Mouse (Mus musculus): ENCODE data around the gene Sel1l3. TPM values are rescaled to one million over a fixed set of nuclear protein-coding genes. Genes with fewer than 3 reads are reported as not detected.
A peak's percentile ranks its signal among the peaks of the same experiment; 100 is the strongest.

Gene Sel1l3
- total and polyA plus RNA-seq, 3 experiments: 0.28 to 0.76 (median 0.34) TPM

GRCm38 (mm10) chr5:53061532-53062130 is 152.1 kb downstream of the Sel1l3 start:
- peaks cover 11 to 41% of the 10 kb centered on the region in 2 experiments for H3K4me1 ChIP-seq (ENCODE audit: control insufficient read depth in 1 of 2, insufficient read depth in 2 of 2)
- H3K4me3 ChIP-seq (replicated peaks in 1 of 3; ENCODE audit: low read depth in 2 of 3, low read length in 2 of 3, poor library complexity in 1 of 3): peak overlapping the region in 1 of 3 experiments; percentile 17
- no peak overlapping the region for H3K27ac ChIP-seq (ENCODE audit: insufficient read depth, low read depth)
- H3K79me2 ChIP-seq (replicated peaks; ENCODE audit: control insufficient read depth, extremely low read depth, insufficient read depth, poor library complexity, severe bottlenecking): no peaks in the 10 kb centered on the region
- H3K27me3 ChIP-seq (replicated peaks): no peaks in the 10 kb centered on the region
- in situ Hi-C loops (cut with MboI; ENCODE audit: low pct_ligation_motif_present, low pct_unique_long_range_greater_than_20kb, low sequenced_read_pairs): no loop called here
- dilution Hi-C loops (cut with MboI; ENCODE audit: extremely low pct_ligation_motif_present, extremely low pct_unique_long_range_greater_than_20kb, low sequenced_read_pairs): no loop called here
- peak; percentile 56 for DNase-seq (ENCODE audit: extremely low read depth)
- TF ChIP-seq SIN3A (IDR thresholded peaks at IDR 0.05; ENCODE audit: low read length): 0 out of 2 replicates have a peak, but pooled peaks have one; percentile 23
- TF ChIP-seq MEF2A (IDR thresholded peaks at IDR 0.05; ENCODE audit: borderline replicate concordance, low read depth, low read length): peak; percentile 97
- no peak for TF ChIP-seq MAZ (IDR thresholded peaks at IDR 0.05; ENCODE audit: low read depth, low read length)
- no peak for TF ChIP-seq NRF1 (IDR thresholded peaks at IDR 0.05; ENCODE audit: low read depth, low read length)
- peak; percentile 27; the same call in 1 of the 2 replicates for TF ChIP-seq JUN (IDR thresholded peaks at IDR 0.05; ENCODE audit: insufficient read depth, low read depth, low read length)
- no peak for TF ChIP-seq ELF1 (IDR thresholded peaks at IDR 0.05; ENCODE audit: low read depth, low read length)
- TF ChIP-seq CHD2 (IDR thresholded peaks at IDR 0.05; ENCODE audit: low read length): no peak
- peak; percentile 91 for TF ChIP-seq ETS1 (conservative IDR thresholded peaks at IDR 0.05; ENCODE audit: low read depth, low read length)
- TF ChIP-seq BHLHE40 (IDR thresholded peaks at IDR 0.05; ENCODE audit: low read depth, low read length): peak; percentile 78
- TF ChIP-seq EP300 (IDR thresholded peaks at IDR 0.05; ENCODE audit: low read length): peak; percentile 12; the same call in 1 of the 2 replicates
- H3K4me2 ChIP-seq (ENCODE audit: insufficient read depth, low read depth, poor library complexity, severe bottlenecking): peak overlapping the region; percentile 33; the same call in 1 of the 2 replicates
- no peaks in the 10 kb centered on the region for H3K9me3 ChIP-seq (replicated peaks; ENCODE audit: low read length)
- no peaks in the 10 kb centered on the region for H3K36me3 ChIP-seq (replicated peaks in 1 of 2; ENCODE audit: control insufficient read depth in 1 of 2, insufficient read depth in 1 of 2, low read length in 1 of 2)
- H3K9ac ChIP-seq (ENCODE audit: insufficient read depth, low read depth): no peak overlapping the region

Other genes with a start within 250 kb of the Sel1l3 start
- not detected in 2 replicates for gene Slc34a2, start 175.8 kb downstream of the Sel1l3 start, total RNA-seq (2012; rRNA removed)
- gene Slc34a2, start 175.8 kb downstream of the Sel1l3 start, total RNA-seq (2014; rRNA removed): not detected in 2 replicates
- gene Slc34a2, start 175.8 kb downstream of the Sel1l3 start, polyA plus RNA-seq (2012; ENCODE audit: insufficient read length, low read depth): not detected in 2 replicates
- 54.3 and 55.3 TPM in 2 replicates for gene Smim20, start 53.2 kb upstream of the Sel1l3 start, total RNA-seq (2012; rRNA removed)
- gene Smim20, start 53.2 kb upstream of the Sel1l3 start, total RNA-seq (2014; rRNA removed): 93.0 and 93.5 TPM in 2 replicates
- 52.1 and 75.7 TPM in 2 replicates for gene Smim20, start 53.2 kb upstream of the Sel1l3 start, polyA plus RNA-seq (2012; ENCODE audit: insufficient read length, low read depth)

Measured in CH12.LX (cell line).